Mouse (Mus musculus): ENCODE data around the gene Cmss1. TPM values are rescaled to one million over a fixed set of nuclear protein-coding genes. Genes with fewer than 3 reads are reported as not detected.

The Cmss1 gene
- polyA plus RNA-seq, 1 experiment from 2014 or later = 19.1 TPM

GRCm38 (mm10) chr16:57419881-57420280 lies 186.8 kb downstream of the Cmss1 start:
- 80% methylated on average over 5 of the region's 5 CpGs for WGBS (ENCODE audit: insufficient replicate concordance)
- Histone ChIP-seq H3K4me2 (ENCODE audit: low read depth, low read length) (no peak overlapping the region), H3K9me3 (ENCODE audit: low read length) (no peaks in the 10 kb centered on the region), H3K9ac (replicated peaks) (no peak overlapping the region), H3K36me3 (replicated peaks; ENCODE audit: insufficient read depth, low read length) (no peaks in the 10 kb centered on the region), H3K4me3 (ENCODE audit: low read depth, low read length) (no peak overlapping the region), H3K4me1 (ENCODE audit: insufficient read depth) (peaks cover 6% of the 10 kb centered on the region), H3K27me3 (ENCODE audit: insufficient read depth, low read length) (no peaks in the 10 kb centered on the region), H3K27ac (ENCODE audit: low read depth) (no peak overlapping the region)
- DNase-seq (no peak), ATAC-seq (no peak)
- TF ChIP-seq EP300 (IDR thresholded peaks at IDR 0.05; ENCODE audit: low read depth) (no peak), CTCF (IDR thresholded peaks at IDR 0.05; ENCODE audit: low read depth) (no peak)

GRCm38 (mm10) chr16:57419332-57419731 lies 187.3 kb downstream of the Cmss1 start:
- WGBS (ENCODE audit: insufficient replicate concordance) = 81% methylated on average over 5 of the region's 5 CpGs
- DNase-seq (no peak), ATAC-seq (no peak)

GRCm38 (mm10) chr16:57417955-57418354 lies 188.7 kb downstream of the Cmss1 start:
- H3K4me3 ChIP-seq (ENCODE audit: low read depth, low read length) = no peak overlapping the region
- no peaks in the 10 kb centered on the region for H3K9me3 ChIP-seq (ENCODE audit: low read length)
- no peak overlapping the region for H3K9ac ChIP-seq (replicated peaks)
- ATAC-seq (no peak), DNase-seq (no peak)
- H3K4me1 ChIP-seq (ENCODE audit: insufficient read depth) = peaks cover 3% of the 10 kb centered on the region
- H3K4me2 ChIP-seq (ENCODE audit: low read depth, low read length) = no peak overlapping the region
- H3K36me3 ChIP-seq (replicated peaks; ENCODE audit: insufficient read depth, low read length) = no peaks in the 10 kb centered on the region
- no peak overlapping the region for H3K27ac ChIP-seq (ENCODE audit: low read depth)
- H3K27me3 ChIP-seq (ENCODE audit: insufficient read depth, low read length) = no peaks in the 10 kb centered on the region
- no peak for TF ChIP-seq CTCF (IDR thresholded peaks at IDR 0.05; ENCODE audit: low read depth)
- TF ChIP-seq EP300 (IDR thresholded peaks at IDR 0.05; ENCODE audit: low read depth) = no peak
- 64% methylated on average over 1 of the region's 1 CpGs for WGBS (ENCODE audit: insufficient replicate concordance)

More at GRCm38 (mm10) chr16:57419332-57419731, 187.3 kb downstream of the Cmss1 start:
- H3K9me3 ChIP-seq (ENCODE audit: low read length) = no peaks in the 10 kb centered on the region
- TF ChIP-seq EP300 (IDR thresholded peaks at IDR 0.05; ENCODE audit: low read depth) (no peak), CTCF (IDR thresholded peaks at IDR 0.05; ENCODE audit: low read depth) (no peak)
- H3K36me3 ChIP-seq (replicated peaks; ENCODE audit: insufficient read depth, low read length) = no peaks in the 10 kb centered on the region
- H3K27ac ChIP-seq (ENCODE audit: low read depth) = no peak overlapping the region
- peaks cover 6% of the 10 kb centered on the region for H3K4me1 ChIP-seq (ENCODE audit: insufficient read depth)
- H3K4me3 ChIP-seq (ENCODE audit: low read depth, low read length) = no peak overlapping the region
- no peaks in the 10 kb centered on the region for H3K27me3 ChIP-seq (ENCODE audit: insufficient read depth, low read length)
- H3K4me2 ChIP-seq (ENCODE audit: low read depth, low read length) = no peak overlapping the region
- H3K9ac ChIP-seq (replicated peaks) = no peak overlapping the region

- H3K27me3 ChIP-seq (ENCODE audit: insufficient read depth, low read length) = no peaks in the 10 kb centered on the region
- WGBS (ENCODE audit: insufficient replicate concordance) = 81% methylated on average over 9 of the region's 9 CpGs
Measured at GRCm38 (mm10) chr16:57417017-57417416, 189.6 kb downstream of the Cmss1 start.

GRCm38 (mm10) chr16:57416049-57416448 lies 190.6 kb downstream of the Cmss1 start:
- Histone ChIP-seq H3K27ac (ENCODE audit: low read depth) (no peak overlapping the region), H3K9ac (replicated peaks) (no peak overlapping the region), H3K27me3 (ENCODE audit: insufficient read depth, low read length) (no peaks in the 10 kb centered on the region), H3K4me1 (ENCODE audit: insufficient read depth) (no peaks in the 10 kb centered on the region), H3K4me3 (ENCODE audit: low read depth, low read length) (no peak overlapping the region), H3K36me3 (replicated peaks; ENCODE audit: insufficient read depth, low read length) (no peaks in the 10 kb centered on the region), H3K4me2 (ENCODE audit: low read depth, low read length) (no peak overlapping the region), H3K9me3 (ENCODE audit: low read length) (no peaks in the 10 kb centered on the region)
- TF ChIP-seq CTCF (IDR thresholded peaks at IDR 0.05; ENCODE audit: low read depth) = no peak
- no peak for TF ChIP-seq EP300 (IDR thresholded peaks at IDR 0.05; ENCODE audit: low read depth)
- DNase-seq (no peak), ATAC-seq (no peak)
- 84% methylated on average over 2 of the region's 2 CpGs for WGBS (ENCODE audit: insufficient replicate concordance)

More at GRCm38 (mm10) chr16:57417017-57417416, 189.6 kb downstream of the Cmss1 start:
- Histone ChIP-seq H3K36me3 (replicated peaks; ENCODE audit: insufficient read depth, low read length) (no peaks in the 10 kb centered on the region), H3K9me3 (ENCODE audit: low read length) (no peaks in the 10 kb centered on the region), H3K4me2 (ENCODE audit: low read depth, low read length) (no peak overlapping the region), H3K4me1 (ENCODE audit: insufficient read depth) (no peaks in the 10 kb centered on the region; the same call in 1 of the 2 replicates), H3K4me3 (ENCODE audit: low read depth, low read length) (no peak overlapping the region), H3K27ac (ENCODE audit: low read depth) (no peak overlapping the region), H3K9ac (replicated peaks) (no peak overlapping the region)
- no peak for ATAC-seq
- no peak for DNase-seq
- no peak for TF ChIP-seq CTCF (IDR thresholded peaks at IDR 0.05; ENCODE audit: low read depth)
- no peak for TF ChIP-seq EP300 (IDR thresholded peaks at IDR 0.05; ENCODE audit: low read depth)

- H3K36me3 ChIP-seq (replicated peaks; ENCODE audit: insufficient read depth, low read length) = no peaks in the 10 kb centered on the region
- 45% methylated on average over 4 of the region's 4 CpGs for WGBS (ENCODE audit: insufficient replicate concordance)
- no peak overlapping the region for H3K27ac ChIP-seq (ENCODE audit: low read depth)
- H3K4me3 ChIP-seq (ENCODE audit: low read depth, low read length) = no peak overlapping the region
- no peak overlapping the region for H3K9ac ChIP-seq (replicated peaks)
- DNase-seq (no peak), ATAC-seq (no peak)
- TF ChIP-seq CTCF (IDR thresholded peaks at IDR 0.05; ENCODE audit: low read depth) (no peak), EP300 (IDR thresholded peaks at IDR 0.05; ENCODE audit: low read depth) (no peak)
- H3K4me2 ChIP-seq (ENCODE audit: low read depth, low read length) = no peak overlapping the region
- H3K27me3 ChIP-seq (ENCODE audit: insufficient read depth, low read length) = no peaks in the 10 kb centered on the region
- H3K9me3 ChIP-seq (ENCODE audit: low read length) = no peaks in the 10 kb centered on the region
- H3K4me1 ChIP-seq (ENCODE audit: insufficient read depth) = no peaks in the 10 kb centered on the region
Measured at GRCm38 (mm10) chr16:57412766-57413165, 193.9 kb downstream of the Cmss1 start.

GRCm38 (mm10) chr16:57403825-57404224 lies 202.8 kb downstream of the Cmss1 start:
- WGBS (ENCODE audit: insufficient replicate concordance) = 77% methylated on average over 5 of the region's 5 CpGs
- H3K27ac ChIP-seq (ENCODE audit: low read depth) = no peak overlapping the region
- TF ChIP-seq EP300 (IDR thresholded peaks at IDR 0.05; ENCODE audit: low read depth) = no peak
- no peak for TF ChIP-seq CTCF (IDR thresholded peaks at IDR 0.05; ENCODE audit: low read depth)
- DNase-seq (no peak), ATAC-seq (no peak)
- H3K4me2 ChIP-seq (ENCODE audit: low read depth, low read length) = no peak overlapping the region
- H3K4me1 ChIP-seq (ENCODE audit: insufficient read depth) = no peaks in the 10 kb centered on the region
- H3K9ac ChIP-seq (replicated peaks) = no peak overlapping the region
- no peaks in the 10 kb centered on the region for H3K9me3 ChIP-seq (ENCODE audit: low read length)
- H3K27me3 ChIP-seq (ENCODE audit: insufficient read depth, low read length) = no peaks in the 10 kb centered on the region
- no peak overlapping the region for H3K4me3 ChIP-seq (ENCODE audit: low read depth, low read length)
- H3K36me3 ChIP-seq (replicated peaks; ENCODE audit: insufficient read depth, low read length) = no peaks in the 10 kb centered on the region

Measured in liver, postnatal 0 days (tissue).